Mouse (Mus musculus) c-Kit-positive CD71-positive TER-119-positive erythroid progenitor cells, embryonic 14.5 days (primary cell): ENCODE results near the gene Gramd4.
A peak's percentile ranks its signal among the peaks of the same experiment; 100 is the strongest.
"Not testable (repeated sequence)": the region's sequence is repeated elsewhere in the genome, so short reads cannot be mapped to it uniquely, and the experiment has no call there.

Experiments
- DNase-seq: peaks from one replicate; pipeline ENCODE4 v3.0.0-alpha.2; 2013; ENCODE audit warnings: low spot score

Gramd4 gene

DNA sequence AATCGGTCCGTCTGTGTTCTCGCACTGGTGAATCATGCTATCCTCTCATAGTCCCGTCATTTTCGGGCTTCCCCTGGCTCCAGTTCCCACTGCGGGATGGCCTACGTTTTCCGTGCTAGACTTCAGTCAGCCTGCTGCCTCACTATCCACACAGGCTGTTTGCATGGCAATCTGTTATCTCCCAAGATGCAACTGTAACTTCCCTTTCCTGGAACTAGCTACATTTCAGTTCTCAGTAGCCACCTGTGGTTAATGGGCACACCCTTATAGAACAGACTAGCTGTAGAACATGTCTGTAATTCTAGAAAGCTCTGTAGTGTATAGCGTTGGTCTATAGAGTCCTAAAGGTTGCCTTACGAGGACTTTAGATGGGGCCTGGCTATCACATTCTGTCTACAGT, 6.3 kb upstream of the Gramd4 start:
- peak; percentile 86 for DNase-seq

DNA sequence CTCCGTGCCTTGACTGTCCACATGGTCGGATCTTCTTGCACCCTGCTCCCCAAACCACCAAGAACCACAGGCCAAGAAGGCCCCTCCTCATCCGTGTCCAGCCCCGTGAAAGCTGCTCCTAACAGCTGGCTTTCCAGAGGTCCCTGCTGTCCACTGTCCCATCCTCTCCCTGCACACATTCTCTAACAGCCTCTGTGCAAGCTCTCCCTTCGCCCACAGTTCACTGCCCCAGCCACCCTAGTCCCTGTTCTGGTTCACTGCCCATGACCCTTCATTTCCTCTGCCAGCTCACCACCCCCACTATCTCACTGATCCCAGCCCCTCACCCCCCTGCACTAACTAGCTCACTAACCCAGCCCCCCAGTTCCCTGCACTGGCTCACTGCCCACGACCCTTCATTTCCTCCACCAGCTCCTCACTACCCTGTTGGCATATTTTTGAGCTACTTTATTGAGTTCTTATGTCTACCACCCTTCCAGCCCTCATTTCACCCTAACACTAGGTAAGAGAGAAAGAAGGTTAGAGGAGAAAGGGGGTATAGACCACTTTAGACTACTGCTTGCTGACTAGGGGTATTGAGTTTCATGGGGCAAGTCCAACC, 5.5 kb upstream of the Gramd4 start:
- DNase-seq = no peak

DNA sequence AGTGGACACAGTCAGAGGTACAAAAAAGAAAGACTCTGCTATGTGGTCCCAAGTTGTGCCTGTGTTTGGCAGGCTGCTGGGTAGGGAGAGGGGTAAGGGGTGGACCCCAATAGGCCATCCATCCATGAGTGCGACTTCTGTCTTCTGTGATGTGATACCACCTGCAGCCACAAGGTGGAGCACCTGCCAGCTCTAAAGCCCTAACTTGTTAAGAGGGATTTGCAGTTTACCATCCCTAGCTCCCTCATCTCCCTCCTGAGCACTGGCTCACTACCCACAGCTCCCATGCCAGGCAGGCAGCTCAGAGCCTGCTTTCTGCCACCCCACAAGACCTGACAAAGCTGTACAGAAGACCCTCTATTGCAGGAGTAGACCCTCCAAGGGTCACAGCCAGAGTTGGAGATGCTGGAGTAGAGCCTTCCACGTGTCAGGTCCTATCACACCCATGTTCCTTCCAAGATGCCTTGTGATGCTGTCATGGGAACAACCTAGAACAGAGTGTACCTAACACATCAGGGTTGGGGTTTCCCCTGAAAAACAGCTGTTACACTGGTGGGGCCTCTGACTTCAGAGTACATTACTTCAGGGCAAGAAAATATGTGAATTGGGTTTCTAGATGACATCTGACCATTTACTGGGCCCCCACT, 3.5 kb upstream of the Gramd4 start:
- DNase-seq = peak; percentile 86

DNA sequence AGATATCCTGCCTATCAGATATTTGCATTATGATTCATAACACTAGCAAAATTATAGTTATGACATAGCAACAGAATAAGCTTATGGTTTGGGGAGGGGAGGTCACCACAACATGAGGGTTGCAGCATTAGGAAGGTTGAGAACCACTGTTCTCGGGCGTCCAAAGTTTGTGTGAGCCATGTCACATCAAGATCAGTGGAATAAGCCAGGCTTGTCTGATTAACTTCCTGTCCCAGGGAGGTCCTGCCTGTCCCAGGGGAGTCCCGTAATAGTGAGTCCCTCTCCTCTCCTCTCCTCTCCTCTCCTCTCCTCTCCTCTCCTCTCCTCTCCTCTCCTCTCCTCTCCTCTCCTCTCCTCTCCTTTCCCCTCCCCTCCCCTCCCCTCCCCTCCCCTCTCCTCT, 2.6 kb upstream of the Gramd4 start:
- DNase-seq = not testable (repeated sequence)

DNA sequence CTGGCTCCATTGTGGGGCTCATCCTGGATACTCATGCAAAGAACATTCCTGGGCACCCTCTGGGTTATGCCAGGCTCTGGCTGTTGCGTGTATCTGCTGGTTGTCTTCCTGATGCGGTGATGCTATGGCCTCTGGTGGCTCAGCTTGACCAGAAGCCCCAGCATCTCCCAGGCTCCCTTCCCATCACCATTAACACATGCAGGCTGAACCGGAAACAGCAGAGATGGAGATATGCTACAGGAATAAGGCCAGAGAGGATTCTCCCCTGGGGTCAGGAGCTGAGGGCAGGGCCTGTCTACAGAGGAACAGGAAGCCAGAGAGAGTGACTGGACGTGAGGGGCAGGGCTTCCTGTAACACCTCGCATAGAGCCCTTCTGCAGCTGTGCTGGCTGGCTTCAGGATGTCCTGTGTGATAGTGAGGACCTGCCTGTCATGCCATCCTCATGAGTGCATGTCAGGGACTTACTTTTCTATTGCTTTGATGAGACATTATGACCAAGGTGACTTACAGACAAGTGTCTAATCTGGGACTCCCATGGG, 1.2 kb upstream of the Gramd4 start:
- DNase-seq = no peak

DNA sequence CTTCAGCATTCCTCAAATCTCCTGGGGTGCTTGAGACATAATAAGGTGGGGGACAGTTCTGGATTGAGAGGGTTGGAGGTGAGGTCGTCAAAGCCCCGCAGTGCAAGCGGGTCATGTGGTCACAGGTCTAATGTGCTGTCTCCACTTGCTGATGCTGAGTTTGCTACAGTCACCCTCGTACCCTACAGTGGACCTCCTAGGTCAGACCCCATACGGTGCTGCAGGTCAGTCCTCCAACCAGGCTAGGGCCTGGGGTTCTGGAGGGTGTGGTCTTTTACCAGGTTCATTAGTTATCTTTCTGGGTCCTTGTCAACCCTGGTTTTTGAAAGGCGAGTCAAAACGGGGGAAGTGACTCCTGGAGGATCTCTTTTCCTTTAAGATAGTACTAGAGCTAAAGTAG, 413 bp downstream of the Gramd4 start:
- DNase-seq = no peak

DNA sequence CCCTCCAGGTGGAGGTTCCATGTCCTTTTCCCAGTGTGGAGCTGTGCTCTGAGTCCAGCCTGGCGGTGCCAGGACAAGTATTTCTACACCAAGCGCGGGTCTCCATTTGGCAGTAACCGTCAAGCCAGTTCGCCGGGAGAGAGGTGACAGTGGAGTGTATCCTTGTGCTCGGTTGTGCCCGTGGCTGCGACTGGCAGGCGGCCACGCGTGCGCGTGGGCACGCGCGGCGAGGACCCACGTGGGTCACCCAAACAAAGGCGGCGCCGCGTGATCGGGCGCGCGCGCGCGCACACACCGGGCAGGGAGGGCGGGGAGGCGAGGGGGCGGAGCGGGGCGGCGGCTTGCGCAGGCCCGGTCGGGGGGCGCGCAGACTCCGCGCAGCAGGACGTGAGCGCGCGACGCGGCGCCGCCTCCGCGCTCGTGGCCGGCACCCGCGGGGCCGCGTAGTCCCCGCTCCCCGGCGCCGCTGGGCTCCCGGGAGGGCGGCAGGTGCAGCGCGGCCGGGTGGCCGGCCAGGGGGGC, 960 bp downstream of the Gramd4 start:
- peak; percentile 74 for DNase-seq

DNA sequence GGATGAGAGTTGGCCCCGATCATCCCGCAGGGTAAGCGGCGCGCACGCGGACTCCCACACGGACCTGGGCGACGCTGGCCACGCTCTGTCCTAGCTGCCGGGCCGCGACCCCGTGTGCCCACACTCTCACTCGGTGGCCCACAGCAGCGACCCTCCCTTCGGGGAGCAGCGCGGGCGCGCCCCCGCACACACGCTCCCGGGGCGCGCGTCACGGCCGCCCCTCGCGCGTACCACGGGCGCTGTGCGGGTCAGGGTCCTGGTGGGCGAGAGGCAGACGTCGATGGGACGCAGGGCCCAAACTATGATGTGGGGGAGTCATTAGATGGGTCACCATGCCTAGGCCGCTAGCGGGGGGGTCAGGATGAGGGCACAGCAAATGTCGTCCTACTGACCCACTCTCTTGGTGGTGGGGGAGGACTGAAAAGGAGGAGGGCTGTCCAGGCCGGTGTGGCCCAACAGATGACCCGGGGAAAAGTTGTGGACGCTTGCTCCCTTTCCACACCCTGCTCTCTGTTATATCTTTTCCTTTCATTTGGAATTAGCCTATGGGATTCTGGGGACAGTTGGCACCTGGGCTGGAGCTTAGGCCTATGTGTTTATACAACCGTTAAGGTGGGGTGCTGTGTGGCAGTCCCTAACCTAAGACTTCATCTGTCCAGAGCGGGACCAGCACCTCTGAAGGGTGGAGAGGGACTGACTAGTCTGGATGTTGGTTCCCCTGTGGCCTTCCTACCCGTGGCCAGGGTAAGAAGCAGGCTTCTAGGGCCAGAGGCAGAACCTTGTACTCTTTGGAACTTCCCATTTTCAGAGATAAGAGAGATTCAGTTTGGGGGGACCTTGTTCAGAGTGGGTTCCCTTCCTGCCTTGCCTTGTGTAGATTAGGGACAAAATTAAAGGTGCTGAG, 1.7 kb downstream of the Gramd4 start:
- DNase-seq = no peak

DNA sequence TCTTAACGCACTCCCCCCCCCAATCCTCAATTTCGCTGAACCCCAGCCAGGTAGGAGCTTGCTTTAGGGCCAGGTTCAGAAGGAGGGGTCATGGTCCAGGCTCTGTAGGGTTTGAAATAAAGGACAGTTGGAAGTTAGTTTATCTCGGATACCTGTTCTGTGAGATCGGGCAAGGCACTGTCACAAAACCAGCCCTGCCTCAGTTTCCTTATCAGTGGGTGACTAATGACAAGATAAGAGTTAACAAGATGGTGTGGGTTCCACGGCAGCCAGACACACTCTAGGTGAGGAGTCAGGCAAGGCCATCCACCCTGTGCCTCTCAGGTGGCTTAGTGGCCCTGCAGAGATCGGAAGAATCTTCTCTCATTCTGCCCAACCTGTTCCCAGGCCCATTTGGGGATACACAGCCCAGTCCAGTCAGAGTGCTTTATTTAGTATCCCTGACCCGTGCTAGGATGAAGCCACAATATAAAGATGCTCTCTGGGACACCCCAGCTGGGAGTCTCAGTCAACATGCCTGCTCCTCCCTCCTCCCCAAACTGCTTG, 2.4 kb downstream of the Gramd4 start:
- no peak for DNase-seq

DNA sequence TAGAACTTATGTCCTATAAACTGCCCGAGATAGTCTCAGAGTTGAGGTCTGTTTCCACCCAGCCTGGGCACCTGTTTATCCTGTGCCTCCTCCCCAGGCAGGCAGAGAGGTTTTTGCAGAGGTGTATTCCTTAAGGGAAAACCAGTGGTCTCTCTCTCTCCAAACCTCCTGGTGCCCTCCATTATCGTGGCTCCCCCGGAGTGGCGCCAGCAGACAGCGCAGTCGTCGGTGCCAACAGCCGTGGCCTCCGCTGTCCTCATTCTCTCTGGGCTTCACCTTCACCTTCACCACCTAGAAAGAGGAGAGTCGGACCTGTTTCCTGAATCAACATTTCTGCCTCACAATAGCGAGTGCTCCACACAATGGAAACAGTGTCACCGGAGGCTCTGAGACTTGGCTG, 3.1 kb downstream of the Gramd4 start:
- no peak for DNase-seq

DNA sequence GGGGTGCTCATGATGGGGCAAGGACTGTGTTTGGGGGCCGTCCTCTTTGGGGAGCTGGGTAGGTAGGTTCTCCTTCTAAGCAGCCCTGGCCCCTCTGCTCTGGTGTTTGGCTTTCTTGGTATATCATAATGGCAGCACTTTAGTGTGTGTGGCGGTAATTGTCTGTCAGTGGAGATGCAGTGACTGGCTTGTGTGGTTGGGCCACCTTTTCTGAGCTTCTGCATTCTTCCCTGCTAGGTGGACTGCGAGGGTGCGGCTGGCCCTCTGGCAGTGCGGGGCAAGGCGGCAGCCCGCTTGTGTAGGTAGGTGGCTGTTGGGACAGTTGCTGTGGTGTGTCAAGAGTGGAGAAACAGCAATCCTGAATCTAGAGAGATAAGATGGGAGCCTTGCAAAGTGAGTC, 3.7 kb downstream of the Gramd4 start:
- DNase-seq = no peak

DNA sequence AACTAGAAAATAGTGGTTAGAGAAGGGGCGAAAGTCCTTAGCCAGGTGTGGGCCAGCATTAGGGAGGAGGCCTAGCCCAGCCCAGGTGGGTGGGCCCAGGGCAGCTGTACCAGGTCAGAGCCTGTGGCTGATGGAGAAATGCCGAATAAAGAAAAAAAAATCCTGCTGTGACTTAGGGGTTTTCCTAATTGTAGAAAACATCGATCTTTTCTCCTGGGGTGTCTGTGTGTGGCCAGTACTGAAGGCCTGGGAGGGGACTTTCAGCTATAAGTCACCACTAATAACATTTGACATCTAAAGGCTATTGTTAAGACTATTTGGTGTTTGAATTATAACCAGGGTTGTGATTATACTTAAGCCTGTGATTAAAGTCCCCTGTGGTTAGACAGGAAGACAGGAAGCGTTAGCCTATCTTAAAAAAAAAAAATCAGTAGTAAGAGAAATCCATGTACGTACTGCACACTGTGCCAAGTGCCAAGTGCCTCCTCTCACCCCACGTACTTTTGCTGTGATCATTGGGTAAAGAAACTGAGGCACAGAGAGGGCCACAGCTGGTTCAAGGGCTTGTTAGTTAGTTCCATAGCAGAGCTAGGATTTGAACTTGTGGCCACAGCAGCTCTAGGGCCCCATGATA, 4.5 kb downstream of the Gramd4 start:
- no peak for DNase-seq

DNA sequence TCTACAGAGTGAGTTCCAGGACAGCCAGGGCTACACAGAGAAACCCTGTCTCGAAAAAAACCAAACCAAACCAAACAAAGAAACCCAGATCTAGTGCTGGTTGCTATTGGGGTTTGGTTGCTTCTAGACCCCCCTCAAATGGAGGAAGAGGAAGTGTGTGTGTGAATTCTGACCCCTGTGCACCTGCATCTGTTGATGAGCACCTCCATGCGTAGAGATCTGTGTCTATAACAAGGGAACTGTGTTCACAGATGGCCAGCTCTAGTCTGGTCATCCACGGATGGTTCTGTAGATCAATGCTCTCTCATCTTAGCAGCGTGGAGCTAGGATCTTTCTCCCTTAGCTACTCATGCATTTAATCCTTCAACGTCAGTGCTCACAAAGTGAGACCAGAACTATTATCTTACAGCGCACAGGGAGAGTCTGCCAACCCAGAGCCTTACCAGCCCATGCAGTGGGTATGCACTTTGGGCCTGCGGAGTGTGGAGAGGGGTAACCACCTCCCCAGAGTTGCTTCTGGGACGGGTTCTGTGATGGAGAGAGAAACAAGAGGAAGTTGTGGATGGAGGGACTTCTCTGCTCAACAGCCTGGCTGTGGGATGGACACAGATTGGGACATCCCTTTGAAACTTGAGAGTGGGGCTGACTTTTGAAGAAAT, 6.8 kb downstream of the Gramd4 start:
- DNase-seq = no peak

DNA sequence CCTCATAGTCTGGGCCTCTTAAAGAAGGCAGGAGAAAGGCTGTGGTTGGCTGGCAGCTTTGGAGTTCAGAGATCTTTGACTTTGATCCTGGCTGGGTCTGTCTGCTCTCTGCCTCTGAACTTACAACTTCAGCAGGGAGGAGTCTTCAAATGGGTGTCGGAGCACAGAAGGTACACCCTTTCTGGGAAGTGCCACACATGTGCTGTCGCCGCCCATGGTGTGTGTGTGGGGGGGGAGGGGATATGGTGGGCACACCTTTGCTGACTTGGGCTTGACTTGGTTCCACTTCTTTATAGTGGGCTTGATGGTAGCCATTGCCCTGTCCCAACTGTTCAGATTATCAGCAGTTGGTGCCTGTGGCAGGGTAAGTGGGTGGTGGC, 7.3 kb downstream of the Gramd4 start:
- DNase-seq = peak; percentile 74

DNA sequence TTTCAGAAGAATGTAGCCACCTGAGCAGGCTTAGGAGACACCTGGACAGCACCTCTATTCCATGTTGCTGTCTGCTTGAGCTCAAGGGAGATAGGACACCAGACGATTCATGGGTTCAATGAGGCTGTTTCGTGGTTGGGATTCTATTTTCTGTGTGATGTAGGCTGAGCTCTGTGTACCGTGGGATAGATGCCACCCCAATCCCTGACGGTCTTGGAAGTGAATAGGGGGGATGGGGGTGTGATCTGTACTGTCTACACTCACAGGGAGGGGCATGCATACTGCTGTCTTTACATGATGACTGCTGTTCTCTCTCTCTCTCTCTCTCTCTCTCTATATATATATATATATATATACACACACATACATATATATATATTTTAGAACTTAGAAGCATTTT, 7.9 kb downstream of the Gramd4 start:
- DNase-seq = no peak

DNA sequence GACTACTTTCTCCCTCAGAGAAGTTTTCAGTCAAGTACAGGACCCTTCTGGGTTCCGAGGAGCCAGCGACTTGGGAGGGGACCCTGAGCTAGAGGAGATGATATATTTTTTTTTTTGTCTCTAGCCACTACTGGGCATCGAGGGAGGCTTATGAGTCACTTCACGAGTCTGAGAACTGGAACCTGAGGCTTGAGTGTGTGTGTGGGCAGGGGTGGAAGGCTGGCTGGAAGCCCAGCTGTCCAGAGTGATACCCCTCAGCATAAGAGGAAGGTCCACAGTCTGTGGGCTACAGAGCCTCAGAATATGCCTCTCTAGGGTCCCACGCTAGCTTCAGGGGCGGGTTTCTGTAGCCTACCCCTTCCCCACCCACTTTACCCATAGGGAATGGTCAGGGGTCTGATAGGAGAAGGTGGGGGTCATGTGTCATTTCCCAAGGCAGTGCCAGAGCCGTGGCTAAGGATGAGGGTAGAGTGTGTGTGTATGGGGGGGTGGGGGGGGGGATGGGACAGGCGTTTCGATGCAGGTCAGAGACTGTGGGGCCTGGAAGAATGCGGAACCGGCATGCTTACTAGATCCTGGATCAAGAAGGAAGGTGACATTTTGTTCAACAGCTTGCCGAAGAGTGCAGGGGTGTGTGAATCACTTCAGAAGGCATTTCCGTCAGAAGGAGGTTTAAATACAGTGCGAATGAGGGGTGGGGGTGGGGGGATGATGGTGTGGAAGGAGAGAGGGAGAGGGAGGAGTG, 9.5 kb downstream of the Gramd4 start:
- no peak for DNase-seq

DNA sequence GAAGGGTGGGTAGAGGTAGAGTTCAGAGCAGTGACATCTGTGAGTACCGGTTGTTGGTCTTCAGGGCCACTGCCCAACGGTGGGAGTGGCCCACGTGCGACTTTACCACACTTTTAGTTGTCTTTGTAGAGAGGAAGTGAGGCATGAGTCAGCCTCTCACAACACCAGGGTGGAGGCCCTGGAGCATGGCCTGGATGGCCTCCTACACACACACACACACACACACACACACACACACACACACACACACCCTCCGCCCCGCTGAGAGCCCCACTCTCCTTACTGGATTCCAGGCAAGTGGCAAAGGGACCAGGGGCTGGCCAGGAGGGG, 10.1 kb downstream of the Gramd4 start:
- DNase-seq = no peak

DNA sequence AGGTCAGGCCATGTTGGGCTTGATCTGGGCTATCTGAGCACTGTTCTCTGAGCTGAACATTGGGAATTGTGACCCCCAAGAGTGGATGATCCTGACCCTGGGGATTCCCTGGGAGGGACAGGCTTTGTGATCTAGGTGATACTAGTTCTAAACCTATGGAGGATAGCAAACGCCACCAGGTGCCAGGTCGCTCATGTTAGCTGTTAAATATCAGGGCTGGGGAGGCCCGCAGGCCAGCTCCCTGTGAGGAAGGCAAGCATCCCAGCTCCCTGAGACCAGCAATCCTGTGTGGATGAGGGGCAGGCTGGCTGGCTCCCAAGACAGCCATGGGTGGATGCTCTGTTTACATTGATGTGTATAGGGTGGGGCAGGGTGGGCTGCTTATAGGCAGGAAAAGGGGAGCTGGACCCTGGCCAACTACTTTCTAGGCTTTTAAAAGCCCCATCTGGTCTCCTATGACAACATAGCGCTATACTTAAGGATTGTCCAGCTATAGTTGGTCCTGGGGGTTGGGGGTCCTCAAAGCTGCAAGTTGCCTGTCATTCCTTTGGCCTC, 10.5 kb downstream of the Gramd4 start:
- DNase-seq = no peak

DNA sequence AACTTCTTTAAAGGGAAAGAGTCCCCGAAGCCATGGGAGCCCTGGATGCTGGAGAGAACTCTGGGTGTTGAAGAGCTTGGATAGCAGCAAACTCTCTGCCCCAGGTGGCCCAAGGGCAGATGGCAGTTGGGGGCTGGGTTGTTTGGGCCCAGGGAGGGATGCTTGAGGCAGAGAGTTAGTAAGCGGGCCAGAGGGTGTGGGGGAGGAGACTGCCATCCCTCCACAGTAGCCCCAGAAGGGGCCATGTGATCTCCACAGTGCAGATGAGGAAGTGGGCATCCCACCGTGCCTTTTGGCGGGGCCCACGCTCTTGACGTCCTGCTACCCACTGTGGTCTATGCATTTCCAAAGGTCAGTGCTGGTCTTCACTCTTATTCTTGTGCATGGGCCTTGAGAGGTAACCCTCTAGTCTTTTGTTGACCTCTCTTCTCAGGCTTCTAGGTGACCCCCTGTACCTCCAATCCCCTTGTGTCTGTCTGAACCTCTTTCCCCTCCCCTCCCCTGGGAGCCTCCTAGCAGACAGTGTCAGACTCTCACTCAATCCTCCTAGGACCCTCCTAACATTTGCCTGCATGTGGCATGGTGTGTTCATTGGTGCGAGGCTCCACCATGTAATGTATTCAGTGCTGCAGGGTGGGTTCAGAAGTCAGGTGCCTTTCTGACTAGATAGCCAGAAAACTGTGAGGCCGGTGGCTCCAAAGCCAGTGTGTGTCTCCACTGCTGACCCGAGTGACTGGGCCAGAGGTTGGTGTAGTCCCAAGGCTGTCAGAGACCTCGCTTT, 11.7 kb downstream of the Gramd4 start:
- DNase-seq = no peak

DNA sequence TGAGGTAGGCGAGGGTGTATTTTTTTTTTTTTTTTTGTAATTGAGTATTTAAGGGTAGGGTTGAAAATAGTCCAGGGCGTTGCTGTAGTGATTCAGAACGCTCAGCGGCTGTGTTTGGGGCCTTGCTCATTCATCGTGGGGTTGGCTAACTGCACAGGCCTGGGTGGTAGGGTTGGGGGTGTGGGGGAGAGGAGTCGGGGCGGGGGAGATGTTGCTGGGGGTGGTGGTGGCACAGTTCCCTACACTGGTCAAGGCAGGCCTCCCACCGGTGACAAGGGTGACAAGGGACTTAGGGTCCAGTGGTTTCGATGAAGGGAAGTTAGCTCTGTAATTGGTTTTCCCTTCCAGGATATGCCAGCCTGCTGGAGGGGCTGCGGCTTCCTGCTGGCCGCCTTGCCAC, 12.9 kb downstream of the Gramd4 start:
- DNase-seq = no peak
